Mouse (Mus musculus) forebrain, embryonic 13.5 days (tissue): ENCODE measurements around the gene Gfap. TPM values are rescaled to one million over a fixed set of nuclear protein-coding genes. Genes with fewer than 3 reads are reported as not detected.
A peak's percentile ranks its signal among the peaks of the same experiment; 100 is the strongest.

ENCODE experiments used
- ATAC-seq: fragments of 200-750 bp; cut with Nextera tagmentation; 2 replicates; pipeline ENCODE4 v1.8.0; 2017
- H3K27ac ChIP-seq: fragments of 300-500 bp; sonication (generic); 2 replicates; pipeline ENCODE4 v1.5.1; 2015; ENCODE audit warnings: inconsistent platforms, mild to moderate bottlenecking, moderate library complexity
- H3K27me3 ChIP-seq: fragments of 300-500 bp; sonication (generic); 2 replicates; pipeline ENCODE4 v1.6.1; 2015; ENCODE audit warnings: mild to moderate bottlenecking, inconsistent platforms
- H3K36me3 ChIP-seq: fragments of 300-500 bp; sonication (generic); 2 replicates; pipeline ENCODE4 v1.6.1; 2015; ENCODE audit warnings: mild to moderate bottlenecking, inconsistent platforms; ENCODE audit not compliant: poor library complexity, severe bottlenecking
- H3K4me1 ChIP-seq: fragments of 300-500 bp; sonication (generic); 2 replicates; pipeline ENCODE4 v1.6.1; 2015; ENCODE audit warnings: inconsistent platforms
- H3K4me2 ChIP-seq: fragments of 300-500 bp; sonication (generic); 2 replicates; pipeline ENCODE4 v1.6.1; 2015; ENCODE audit warnings: inconsistent platforms, mild to moderate bottlenecking, moderate library complexity
- H3K4me3 ChIP-seq: fragments of 300-500 bp; sonication (generic); 2 replicates; pipeline ENCODE4 v1.5.1; 2015; ENCODE audit warnings: mild to moderate bottlenecking, inconsistent platforms
- H3K9ac ChIP-seq: fragments of 300-500 bp; sonication (generic); 2 replicates; pipeline ENCODE4 v1.6.1; 2015; ENCODE audit warnings: mild to moderate bottlenecking, inconsistent platforms
- H3K9me3 ChIP-seq: fragments of 300-500 bp; sonication (generic); replicated peaks from 2 replicates; pipeline ENCODE4 v1.6.1; 2016; ENCODE audit warnings: inconsistent platforms
- WGBS: fragments of 180-500 bp; shearing (Covaris S2); methylation state at CpG from one replicate; pipeline ENCODE4 v1.1.7; 2015; 5-methylcytosine and 5-hydroxymethylcytosine counted together
- polyA plus RNA-seq: library from polyadenylated mRNA; unstranded; fragments of >200 nt; fragmentation: Nextera tagmentation; extraction: Ambion mirVana; gene quantifications from 2 replicates; pipeline ENCODE4 v1.2.1, GENCODE M21; 2015

Gfap gene
- polyA plus RNA-seq, 1 experiment from 2014 or later: not detected

GRCm38 (mm10) chr11:102894716-102895115, 6.0 kb downstream of the Gfap start:
- no peak overlapping the region for H3K9ac ChIP-seq
- ATAC-seq: no peak
- H3K27me3 ChIP-seq: peaks cover 57% of the 10 kb centered on the region
- no peak overlapping the region for H3K4me3 ChIP-seq
- H3K27ac ChIP-seq: no peak overlapping the region
- H3K4me1 ChIP-seq: peaks cover 15% of the 10 kb centered on the region
- no peak overlapping the region for H3K4me2 ChIP-seq
- WGBS: 83% methylated on average over 4 of the region's 4 CpGs
- no peaks in the 10 kb centered on the region for H3K36me3 ChIP-seq
- no peaks in the 10 kb centered on the region for H3K9me3 ChIP-seq

GRCm38 (mm10) chr11:102893015-102893651, 7.6 kb downstream of the Gfap start:
- WGBS: 3% methylated on average over 43 of the region's 43 CpGs
- Histone ChIP-seq H3K27me3 (peaks cover 57% of the 10 kb centered on the region), H3K9ac (peak overlapping the region; percentile 52), H3K4me3 (peak overlapping the region; percentile 24), H3K4me1 (peaks cover 8% of the 10 kb centered on the region), H3K4me2 (peak overlapping the region; percentile 54), H3K36me3 (no peaks in the 10 kb centered on the region), H3K27ac (no peak overlapping the region), H3K9me3 (no peaks in the 10 kb centered on the region)
- ATAC-seq: no peak

- H3K9me3 ChIP-seq: no peaks in the 10 kb centered on the region
- no peak for ATAC-seq
- H3K27ac ChIP-seq: no peak overlapping the region
- peaks cover 47% of the 10 kb centered on the region for H3K27me3 ChIP-seq
- no peak overlapping the region for H3K9ac ChIP-seq
- no peak overlapping the region for H3K4me3 ChIP-seq
- H3K36me3 ChIP-seq: no peaks in the 10 kb centered on the region
- H3K4me1 ChIP-seq: peaks cover 10% of the 10 kb centered on the region
- no peak overlapping the region for H3K4me2 ChIP-seq
- 71% methylated on average over 5 of the region's 5 CpGs for WGBS
These were observed 10.6 kb downstream of the Gfap start for GRCm38 (mm10) chr11:102890096-102890495.

GRCm38 (mm10) chr11:102888135-102888534, 12.6 kb downstream of the Gfap start:
- Histone ChIP-seq H3K9me3 (no peaks in the 10 kb centered on the region), H3K4me1 (peaks cover 6% of the 10 kb centered on the region), H3K36me3 (no peaks in the 10 kb centered on the region), H3K9ac (no peak overlapping the region), H3K27me3 (peaks cover 28% of the 10 kb centered on the region), H3K4me2 (no peak overlapping the region), H3K27ac (no peak overlapping the region), H3K4me3 (no peak overlapping the region)
- WGBS: 63% methylated on average over 3 of the region's 3 CpGs
- ATAC-seq: no peak

GRCm38 (mm10) chr11:102887433-102887832, 13.3 kb downstream of the Gfap start:
- Histone ChIP-seq H3K4me2 (no peak overlapping the region), H3K4me3 (no peak overlapping the region), H3K27ac (no peak overlapping the region), H3K4me1 (0 out of 2 replicates have a peak, but pooled peaks cover 2% of the 10 kb centered on the region), H3K9me3 (no peaks in the 10 kb centered on the region), H3K27me3 (peaks cover 21% of the 10 kb centered on the region), H3K9ac (no peak overlapping the region), H3K36me3 (no peaks in the 10 kb centered on the region)
- ATAC-seq: no peak
- 85% methylated on average over 5 of the region's 5 CpGs for WGBS

GRCm38 (mm10) chr11:102884616-102885219, 16.0 kb downstream of the Gfap start, which contains the start of gene Fam187a:
Gene Fam187a (plus strand): TSS chr11:102885169.
- Histone ChIP-seq H3K9ac (no peak within 1 kb of the TSS), H3K4me1 (peaks cover 15% of the 10 kb centered on the region), H3K27me3 (peaks cover 8% of the 10 kb centered on the region; the same call in 1 of the 2 replicates), H3K9me3 (no peaks in the 10 kb centered on the region), H3K36me3 (no peaks in the 10 kb centered on the region), H3K4me3 (no peak within 1 kb of the TSS), H3K27ac (no peak within 1 kb of the TSS), H3K4me2 (no peak within 1 kb of the TSS)
- 53% methylated on average over 10 of the region's 10 CpGs for WGBS
- no peak for ATAC-seq

GRCm38 (mm10) chr11:102881314-102882198, 19.2 kb downstream of the Gfap start:
- Histone ChIP-seq H3K9me3 (no peaks in the 10 kb centered on the region), H3K27ac (peak overlapping the region; percentile 79), H3K4me1 (peaks cover 23% of the 10 kb centered on the region), H3K27me3 (no peaks in the 10 kb centered on the region), H3K36me3 (peaks cover 12% of the 10 kb centered on the region), H3K4me2 (peak overlapping the region; percentile 77), H3K9ac (peak overlapping the region; percentile 83), H3K4me3 (peak overlapping the region; percentile 66)
- ATAC-seq: no peak
- 17% methylated on average over 13 of the region's 13 CpGs for WGBS

GRCm38 (mm10) chr11:102880585-102881313, 20.0 kb downstream of the Gfap start, which contains the start of the genes Eftud2 and Ccdc103:
Gene Eftud2 (minus strand): TSS chr11:102880985.
Gene Ccdc103 (plus strand): TSS chr11:102881204.
- Histone ChIP-seq H3K36me3 (peaks cover 19% of the 10 kb centered on the region), H3K4me2 (peak within 1 kb of the TSS; percentile 77), H3K4me1 (peaks cover 23% of the 10 kb centered on the region), H3K27me3 (no peaks in the 10 kb centered on the region), H3K9ac (peak within 1 kb of the TSS; percentile 83), H3K9me3 (no peaks in the 10 kb centered on the region), H3K4me3 (peak within 1 kb of the TSS; percentile 66), H3K27ac (peak within 1 kb of the TSS; percentile 79)
- ATAC-seq: peak; percentile 95
- under 1% methylated on average over 62 of the region's 62 CpGs for WGBS

- Histone ChIP-seq H3K4me3 (peak overlapping the region; percentile 66), H3K9me3 (no peaks in the 10 kb centered on the region), H3K4me1 (peaks cover 23% of the 10 kb centered on the region), H3K36me3 (peaks cover 31% of the 10 kb centered on the region), H3K27me3 (no peaks in the 10 kb centered on the region), H3K27ac (no peak overlapping the region), H3K9ac (no peak overlapping the region), H3K4me2 (peak overlapping the region; percentile 77)
- 47% methylated on average over 2 of the region's 2 CpGs for WGBS
- no peak for ATAC-seq
These were observed 21.2 kb downstream of the Gfap start for GRCm38 (mm10) chr11:102879558-102879957.

- 81% methylated on average over 7 of the region's 7 CpGs for WGBS
- Histone ChIP-seq H3K4me2 (no peak overlapping the region), H3K36me3 (peaks cover 67% of the 10 kb centered on the region), H3K9me3 (no peaks in the 10 kb centered on the region), H3K9ac (no peak overlapping the region), H3K4me1 (peaks cover 11% of the 10 kb centered on the region), H3K27me3 (no peaks in the 10 kb centered on the region), H3K27ac (no peak overlapping the region), H3K4me3 (no peak overlapping the region)
- ATAC-seq: no peak
These were observed 25.8 kb downstream of the Gfap start for GRCm38 (mm10) chr11:102874801-102875334.

GRCm38 (mm10) chr11:102864272-102864671, 36.4 kb downstream of the Gfap start:
- Histone ChIP-seq H3K27ac (no peak overlapping the region), H3K4me1 (no peaks in the 10 kb centered on the region), H3K9me3 (no peaks in the 10 kb centered on the region), H3K27me3 (no peaks in the 10 kb centered on the region), H3K4me2 (no peak overlapping the region), H3K4me3 (no peak overlapping the region), H3K9ac (no peak overlapping the region), H3K36me3 (peaks cover 89% of the 10 kb centered on the region)
- ATAC-seq: no peak
- 44% methylated on average over 4 of the region's 4 CpGs for WGBS
